Mouse (Mus musculus) heart, postnatal 0 days (tissue): ENCODE measurements around the gene Exosc2.

Experiments used
- CTCF ChIP-seq: IDR thresholded peaks from 2 replicates; pipeline ENCODE4 v1.5.1; 2016; ENCODE audit warnings: antibody characterized with exemption, control low read depth, low read depth
- EP300 ChIP-seq: IDR thresholded peaks from 2 replicates; pipeline ENCODE4 v1.6.1; 2016; ENCODE audit warnings: antibody characterized with exemption, low read depth

- TF ChIP-seq CTCF (no peak), EP300 (no peak)
Measured at GRCm38 (mm10) chr2:31715985-31716384, 45.5 kb downstream of the Exosc2 start.
